Mouse (Mus musculus) heart, postnatal 4 days (tissue): ENCODE results near the gene Map6. TPM values are rescaled to one million over a fixed set of nuclear protein-coding genes. Genes with fewer than 3 reads are reported as not detected.

Experiments used
- DNase-seq: peaks from one replicate; pipeline ENCODE4 v3.0.0; 2021
- total RNA-seq, 2 experiments: library from RNA; stranded (reverse); gene quantifications; 2 replicates each; pipeline ENCODE4 v1.2.3; 2021

Map6 gene
- total RNA-seq, 2 experiments from 2014 or later: 4.6 to 4.8 TPM

DNA sequence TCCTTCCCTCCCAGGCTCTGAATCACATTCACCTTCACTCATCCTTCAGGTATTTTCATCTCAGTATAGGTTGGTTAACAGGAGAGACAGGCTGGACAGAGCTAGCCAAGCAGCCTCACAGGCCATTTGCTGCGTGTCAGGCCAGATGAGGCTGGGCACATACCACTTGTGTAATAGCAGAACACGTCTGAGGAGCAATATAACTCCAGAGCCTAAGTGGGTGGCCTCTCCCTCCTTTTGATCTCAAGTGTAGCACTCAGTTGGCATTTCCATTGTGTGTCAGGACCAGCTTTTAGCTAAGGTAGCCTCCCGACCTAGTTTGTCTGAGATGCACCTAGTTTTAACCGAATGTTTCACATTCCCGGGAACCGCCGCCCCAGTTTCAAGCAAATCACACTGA, 49.0 kb downstream of the Map6 start:
- no peak for DNase-seq

DNA sequence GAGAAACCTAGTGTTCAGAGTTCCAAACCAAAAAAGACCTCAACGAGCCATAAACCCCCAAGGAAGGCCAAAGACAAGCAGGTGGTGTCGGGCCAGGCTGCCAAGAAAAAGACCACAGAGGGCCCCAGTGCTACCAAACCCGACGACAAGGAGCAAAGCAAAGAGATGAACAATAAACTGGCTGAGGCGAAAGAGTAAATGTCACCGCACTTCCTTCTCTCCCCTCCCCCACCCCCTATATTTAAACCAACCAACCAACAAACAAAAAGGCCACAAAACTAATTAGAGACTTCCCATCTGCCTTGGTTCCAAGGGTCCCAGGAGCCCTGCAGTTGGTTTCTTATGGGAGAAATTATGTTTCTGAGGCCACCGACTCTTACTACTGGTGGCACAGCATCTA, 50.2 kb downstream of the Map6 start:
- DNase-seq: no peak

DNA sequence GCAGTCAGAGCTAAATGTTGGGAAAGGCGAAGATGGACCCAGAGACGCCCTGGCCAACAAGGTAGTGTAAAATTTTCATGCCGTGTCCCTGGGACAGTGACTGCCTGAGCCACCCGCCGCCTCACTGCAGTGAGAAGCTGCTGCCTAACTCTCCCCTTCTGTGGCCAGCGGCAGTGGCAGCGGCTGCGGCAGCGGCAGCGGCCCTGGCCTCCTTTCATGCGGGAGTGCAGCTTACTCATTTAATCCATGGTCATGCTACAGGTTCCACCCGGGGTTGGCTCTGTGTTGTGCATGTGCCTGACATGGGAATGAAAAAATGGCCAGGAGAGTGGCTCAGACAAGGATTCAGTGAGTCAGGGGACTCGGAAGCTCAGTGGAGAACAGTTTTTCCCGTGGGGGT, 53.3 kb downstream of the Map6 start:
- no peak for DNase-seq

DNA sequence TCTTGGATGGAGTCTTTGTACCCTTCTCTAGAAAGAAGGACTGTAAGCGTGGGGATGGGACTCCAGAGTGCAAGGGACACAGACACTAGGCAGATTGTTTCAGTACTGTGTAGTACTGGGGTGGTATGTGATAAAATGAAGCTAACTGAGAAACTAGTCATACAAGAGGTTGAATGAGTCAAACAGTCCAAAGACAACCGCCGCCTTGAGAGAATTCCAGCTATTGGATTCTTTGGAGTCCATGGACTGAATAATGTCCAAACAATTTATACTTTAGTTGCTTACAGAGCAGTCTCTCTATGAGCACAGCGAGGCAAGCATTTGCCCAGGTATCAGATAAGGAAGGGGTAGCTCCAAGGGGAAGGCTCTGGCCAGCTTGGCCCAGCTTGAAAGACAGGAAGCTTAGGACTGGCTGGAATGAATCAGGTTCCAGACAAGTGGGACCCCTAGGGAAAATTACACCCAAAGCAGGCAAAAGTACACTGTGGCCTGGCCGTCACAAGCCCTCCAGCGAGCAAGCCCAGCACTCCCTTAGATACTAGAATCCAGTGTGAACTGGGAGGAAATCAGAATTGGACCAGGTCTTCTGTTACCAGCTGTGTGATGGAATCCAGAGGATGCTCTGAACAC, 55.6 kb downstream of the Map6 start:
- no peak for DNase-seq

DNA sequence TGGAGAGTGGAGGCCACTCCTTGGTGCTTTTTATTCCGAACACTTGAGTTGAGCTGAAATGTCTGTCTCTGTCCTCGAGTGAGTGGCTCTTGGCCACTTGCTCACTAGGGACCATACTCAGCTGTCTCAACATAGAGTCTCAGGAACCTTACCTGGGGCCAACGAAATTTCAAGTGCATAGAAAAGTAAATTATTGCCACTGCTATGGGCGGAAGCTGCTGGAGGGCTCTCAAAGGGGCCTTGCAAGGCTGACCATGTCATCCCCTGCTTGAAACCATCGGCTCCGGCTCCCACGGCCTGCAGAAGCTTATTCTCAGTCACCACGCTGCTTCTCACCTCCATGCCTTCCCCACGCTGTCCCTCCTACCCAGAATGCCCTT, 56.1 kb downstream of the Map6 start:
- no peak for DNase-seq

DNA sequence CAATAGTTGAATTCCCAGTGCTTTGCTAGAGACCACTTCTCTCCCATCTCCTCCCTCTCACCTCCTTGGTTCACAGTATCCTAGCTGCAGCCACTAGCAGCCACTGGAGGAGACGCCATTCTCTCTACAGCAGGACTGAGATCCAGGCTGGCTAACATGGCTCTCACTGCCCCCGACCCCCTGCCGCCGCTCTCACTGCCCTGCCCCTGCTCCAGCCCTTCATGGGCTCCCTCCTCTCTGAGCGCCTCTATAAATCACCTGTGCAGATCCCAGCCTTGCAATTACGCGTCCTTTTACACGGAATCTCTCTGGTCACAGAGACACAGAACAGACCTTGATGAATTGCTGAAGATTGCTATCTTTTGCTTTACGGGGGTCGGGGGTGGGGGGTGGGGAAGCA, 57.6 kb downstream of the Map6 start:
- DNase-seq: no peak

DNA sequence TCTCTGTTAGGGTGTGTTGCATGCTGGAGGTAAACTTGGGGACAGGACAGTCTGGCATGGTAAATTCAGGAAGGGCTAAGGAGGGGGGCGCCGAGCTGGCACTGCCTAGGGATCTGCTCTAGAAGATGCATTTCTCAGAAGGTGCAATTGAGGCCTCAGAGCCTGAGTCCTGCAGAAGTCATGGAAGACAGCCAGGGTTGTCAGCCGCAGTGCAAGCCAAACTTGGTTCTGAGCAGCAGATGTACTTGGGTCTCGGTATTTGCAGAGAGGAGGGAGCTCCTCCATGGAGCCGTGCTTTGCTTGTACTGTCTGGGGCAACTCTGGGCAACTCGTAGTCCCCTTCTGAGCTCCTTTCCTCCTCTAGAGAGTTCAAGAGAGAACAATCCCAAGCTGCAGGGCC, 58.9 kb downstream of the Map6 start:
- DNase-seq: no peak

DNA sequence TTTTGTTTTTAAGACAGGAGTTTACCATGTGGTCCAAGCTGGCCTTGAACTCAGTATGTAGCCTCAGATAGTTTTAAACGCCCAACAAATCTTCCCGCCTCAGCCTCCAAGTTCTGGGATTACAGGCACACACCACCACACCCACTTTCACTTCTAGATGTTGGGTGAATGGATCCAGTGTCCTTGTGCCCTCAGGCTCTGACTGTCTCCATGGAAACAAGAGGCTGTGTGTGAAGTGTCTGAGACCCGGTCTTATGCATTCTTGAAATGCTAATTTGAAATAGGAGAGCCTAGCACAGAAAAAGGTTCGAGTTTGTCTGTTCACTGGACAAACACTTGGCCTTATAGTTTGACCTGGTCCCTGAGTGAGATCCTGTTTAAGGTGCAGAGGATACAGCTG, 61.6 kb downstream of the Map6 start:
- no peak for DNase-seq

DNA sequence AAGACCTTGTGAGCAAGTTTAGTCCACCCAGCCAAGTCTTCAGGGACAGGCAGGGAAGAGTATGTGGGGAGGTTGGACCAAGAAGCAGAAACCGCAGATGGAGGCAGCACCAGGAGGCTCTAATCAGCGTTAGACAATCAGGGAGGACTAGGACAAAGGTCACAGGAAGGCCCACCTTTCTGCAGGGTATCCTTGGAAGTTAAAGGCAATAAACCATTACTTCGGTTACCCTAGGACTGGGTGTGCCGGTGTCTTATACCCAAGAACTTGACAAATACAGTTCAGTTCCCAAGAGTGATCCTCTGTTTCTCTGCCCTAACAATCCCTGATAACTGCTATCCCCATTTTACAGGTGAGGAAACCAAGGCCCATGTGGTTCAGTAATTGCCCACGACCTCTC, 62.8 kb downstream of the Map6 start:
- no peak for DNase-seq

DNA sequence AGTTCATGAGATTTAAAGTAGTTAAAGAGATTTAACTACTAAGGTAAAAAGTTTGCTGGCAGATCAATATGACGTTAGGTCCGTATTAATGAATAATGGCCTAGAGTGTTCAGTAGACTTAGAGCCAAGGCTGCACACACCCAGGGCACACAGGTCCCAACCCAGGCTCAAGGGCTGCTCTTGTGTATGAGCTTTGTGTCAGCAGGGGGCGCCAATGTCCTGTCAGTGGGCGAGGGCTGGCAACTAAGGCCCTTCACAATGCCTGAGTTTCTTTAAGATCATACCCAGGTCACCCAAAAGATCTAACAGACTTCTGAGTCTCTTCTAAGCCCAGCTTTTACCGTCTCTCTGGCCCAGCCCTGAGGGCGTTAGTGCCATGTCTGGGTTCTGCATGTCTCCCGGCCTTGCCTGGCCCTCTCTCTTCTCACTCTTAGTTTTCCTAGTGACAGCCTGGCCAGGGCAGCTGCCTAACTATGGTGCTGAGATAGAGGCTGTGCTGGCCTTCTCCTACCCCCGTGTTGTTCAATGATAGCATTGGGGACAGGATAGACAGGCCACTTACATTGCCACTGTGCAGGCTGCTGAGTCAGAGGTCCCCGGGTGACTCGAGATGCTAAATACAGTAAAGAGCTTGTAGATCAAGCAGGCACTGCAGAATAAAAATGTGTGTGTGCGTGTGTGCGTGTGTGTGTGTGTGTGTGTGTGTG, 65.7 kb downstream of the Map6 start:
- DNase-seq: peak; percentile 94

DNA sequence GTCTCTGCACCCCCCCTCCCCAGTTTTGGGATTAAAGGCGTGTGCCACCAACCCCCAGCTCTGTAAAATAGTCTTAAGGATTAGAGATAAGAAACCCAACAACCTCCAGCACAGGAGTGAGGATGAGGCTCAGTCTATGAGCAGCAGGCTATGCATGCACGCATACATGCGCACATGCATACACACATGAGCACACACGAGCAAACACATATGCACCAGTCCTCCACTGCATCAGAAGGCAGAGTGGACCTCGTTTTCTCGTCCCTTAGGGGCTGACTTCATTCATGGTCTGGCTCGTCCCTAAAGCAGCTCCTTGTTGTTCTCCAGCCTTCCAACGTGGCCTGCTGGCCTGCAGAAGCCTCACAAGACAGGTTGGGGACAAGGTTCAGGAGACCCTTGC, 73.5 kb downstream of the Map6 start:
- no peak for DNase-seq

DNA sequence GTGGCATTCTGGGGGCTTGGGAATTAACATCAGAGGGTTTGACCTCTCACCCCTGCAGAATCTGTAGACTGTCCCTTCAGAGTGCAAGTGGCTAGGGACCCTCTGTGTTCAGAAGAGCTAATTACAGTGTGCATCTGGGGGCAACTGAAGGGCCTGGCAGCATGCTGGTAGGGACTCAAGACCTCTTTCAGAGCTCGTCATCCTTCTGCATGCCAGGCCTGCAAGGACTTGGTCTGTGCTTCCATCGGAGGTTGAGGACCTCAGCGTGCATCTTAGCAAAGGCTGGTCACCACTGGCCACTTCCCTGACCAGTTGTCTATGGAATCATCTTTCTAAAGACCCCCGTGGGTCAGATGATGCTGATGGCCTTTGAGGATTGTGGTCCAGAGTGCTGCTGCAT, 76.3 kb downstream of the Map6 start:
- no peak for DNase-seq

DNA sequence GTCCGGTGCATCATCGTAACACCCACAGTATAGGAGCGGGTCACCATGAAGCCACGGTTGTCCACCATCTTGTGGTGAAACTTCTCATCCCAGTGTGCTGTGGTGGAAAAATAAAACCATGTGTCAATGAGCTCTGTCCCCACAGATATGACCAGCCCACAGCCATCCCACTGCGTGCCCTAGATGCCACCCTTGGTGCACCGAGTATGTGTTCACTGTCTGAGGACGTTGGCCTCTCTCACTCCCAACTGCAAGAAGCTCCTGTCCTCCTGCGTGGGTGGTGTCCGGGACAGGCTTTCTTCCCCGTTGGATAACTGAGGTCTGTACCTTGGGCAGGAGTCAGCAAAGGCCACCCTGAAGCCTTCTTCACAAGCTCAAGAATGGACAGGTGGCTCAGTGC, 80.0 kb downstream of the Map6 start:
- no peak for DNase-seq

DNA sequence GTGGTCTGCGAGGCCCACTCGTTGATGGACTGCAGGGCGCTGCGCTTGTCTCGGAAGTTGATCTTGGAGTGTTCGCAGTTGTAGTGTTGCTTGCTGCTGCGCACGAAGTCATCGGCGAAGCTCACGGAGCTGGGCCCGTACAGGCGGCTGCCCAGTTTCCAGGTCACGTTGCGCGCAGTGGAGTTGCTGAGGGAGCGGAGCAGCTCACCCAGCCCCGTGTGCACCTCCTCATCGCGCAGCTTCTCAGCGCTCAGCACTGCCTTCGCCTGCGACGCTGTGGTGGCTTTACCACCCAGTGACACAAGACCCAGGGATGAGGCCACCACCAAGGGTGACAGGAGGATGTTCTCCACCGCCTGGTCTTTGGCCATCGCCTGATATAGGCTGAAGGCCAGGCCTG, 81.6 kb downstream of the Map6 start:
- DNase-seq: no peak

DNA sequence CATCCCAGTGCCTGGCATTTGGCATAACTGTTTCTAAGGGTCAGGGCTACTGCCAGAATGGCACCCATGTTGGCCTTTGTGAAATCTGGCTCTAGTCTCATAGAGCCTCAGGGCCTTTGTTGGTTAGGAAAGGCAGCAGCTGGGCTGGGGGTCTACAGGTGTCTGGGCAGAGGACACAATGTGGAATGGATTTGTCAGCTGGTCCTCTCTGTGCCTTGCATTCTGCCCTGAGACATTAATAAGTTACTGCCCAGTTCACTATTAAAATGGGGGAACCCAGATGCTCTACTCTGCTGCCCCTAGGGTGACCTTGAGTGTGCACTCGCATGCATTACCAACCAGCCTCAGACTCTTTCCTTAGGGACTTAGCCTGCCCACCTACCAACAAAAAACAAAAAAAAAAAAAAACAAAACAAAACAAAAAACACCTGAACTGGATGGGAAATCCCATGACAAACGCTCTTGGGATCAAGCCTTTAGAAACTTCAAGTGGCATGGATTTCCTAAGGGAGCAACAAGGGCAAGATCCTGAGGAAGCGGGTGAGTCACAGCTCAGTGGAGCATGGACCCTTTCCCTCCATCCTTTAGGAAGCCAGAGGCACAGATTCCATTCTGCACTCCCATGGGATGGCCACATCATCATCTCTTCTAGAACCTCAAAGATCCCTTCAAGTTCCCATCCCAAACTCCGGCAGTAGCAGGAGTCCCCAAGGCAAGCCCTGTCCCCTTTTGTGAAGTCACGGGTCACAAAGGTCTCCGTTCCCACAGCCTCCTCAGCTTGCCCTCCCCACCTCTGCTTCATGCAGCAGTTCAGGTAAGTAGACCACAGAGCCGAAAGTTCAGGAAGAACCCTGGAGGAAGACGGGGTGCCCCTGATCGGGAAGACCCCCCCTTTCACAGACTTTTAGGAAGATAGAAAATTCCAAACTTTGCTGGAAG, 82.8 kb downstream of the Map6 start:
- DNase-seq: no peak

DNA sequence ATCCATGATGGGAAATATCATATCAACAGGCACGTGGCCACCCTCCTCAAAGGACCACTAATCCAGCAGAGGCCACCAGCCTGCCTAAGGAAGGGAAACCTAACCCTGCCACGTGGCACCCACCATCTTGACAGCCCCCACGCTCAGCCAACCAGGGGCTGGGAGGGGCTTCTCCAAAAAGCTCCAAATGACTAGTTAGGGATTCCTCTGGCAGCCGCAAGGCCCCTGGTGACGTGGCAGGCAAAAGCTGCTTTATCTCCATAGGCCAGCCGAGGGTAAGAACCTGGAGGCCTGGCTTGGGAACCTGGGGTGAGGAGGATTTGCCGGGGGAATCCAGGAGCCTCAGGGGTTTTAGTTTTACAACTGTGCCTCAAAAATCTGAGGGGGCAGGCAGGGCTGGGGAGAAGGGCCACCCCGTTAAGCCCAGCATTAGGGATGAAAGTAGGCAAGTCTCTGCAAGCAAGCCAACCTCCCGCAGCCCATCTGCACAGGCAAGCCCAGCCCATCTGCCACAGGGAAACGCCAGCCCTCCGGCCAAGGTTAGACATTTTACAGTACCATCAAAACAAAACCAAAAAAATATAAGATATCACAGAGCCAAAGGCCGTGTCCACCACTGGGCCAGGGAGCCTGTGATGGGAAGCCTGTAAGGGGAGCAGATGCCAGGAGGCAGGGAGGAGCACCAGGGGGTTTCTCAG, 84.0 kb downstream of the Map6 start:
- DNase-seq: peak; percentile 70

DNA sequence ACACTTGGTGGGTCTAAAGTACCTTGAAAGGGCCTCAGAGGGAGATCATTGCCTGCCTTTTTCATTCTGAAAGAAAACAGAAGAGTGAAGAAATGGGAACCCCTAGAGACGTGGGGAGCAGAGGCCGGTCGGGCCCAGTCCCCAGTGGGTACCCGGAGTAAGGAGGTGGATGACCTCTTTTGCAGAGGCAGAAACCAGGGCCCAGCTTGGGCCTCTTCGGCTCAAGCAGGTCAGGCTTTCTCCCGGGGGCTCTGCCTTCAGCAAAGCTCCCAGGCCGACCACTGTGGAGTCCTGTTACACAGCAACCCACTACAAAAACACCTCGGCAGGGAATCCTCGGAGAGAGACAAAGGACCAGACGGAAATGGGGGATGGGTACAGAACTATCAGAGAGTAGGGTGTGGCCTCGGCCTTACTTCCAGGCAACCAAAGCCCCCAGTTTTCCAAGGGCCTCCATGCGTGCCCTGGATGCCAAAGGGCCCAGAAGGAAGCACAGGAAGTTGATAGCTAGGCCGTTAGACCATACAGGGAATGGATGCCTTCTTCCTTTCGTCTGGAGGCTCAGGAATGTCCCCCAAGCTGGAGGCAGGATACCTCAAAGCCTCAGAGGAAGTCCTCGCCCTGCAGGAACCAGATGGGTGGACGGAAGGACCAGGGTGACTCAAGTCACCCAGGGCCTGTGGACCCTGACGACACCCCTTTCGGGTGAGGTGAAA, 84.7 kb downstream of the Map6 start:
- peak; percentile 56 for DNase-seq

DNA sequence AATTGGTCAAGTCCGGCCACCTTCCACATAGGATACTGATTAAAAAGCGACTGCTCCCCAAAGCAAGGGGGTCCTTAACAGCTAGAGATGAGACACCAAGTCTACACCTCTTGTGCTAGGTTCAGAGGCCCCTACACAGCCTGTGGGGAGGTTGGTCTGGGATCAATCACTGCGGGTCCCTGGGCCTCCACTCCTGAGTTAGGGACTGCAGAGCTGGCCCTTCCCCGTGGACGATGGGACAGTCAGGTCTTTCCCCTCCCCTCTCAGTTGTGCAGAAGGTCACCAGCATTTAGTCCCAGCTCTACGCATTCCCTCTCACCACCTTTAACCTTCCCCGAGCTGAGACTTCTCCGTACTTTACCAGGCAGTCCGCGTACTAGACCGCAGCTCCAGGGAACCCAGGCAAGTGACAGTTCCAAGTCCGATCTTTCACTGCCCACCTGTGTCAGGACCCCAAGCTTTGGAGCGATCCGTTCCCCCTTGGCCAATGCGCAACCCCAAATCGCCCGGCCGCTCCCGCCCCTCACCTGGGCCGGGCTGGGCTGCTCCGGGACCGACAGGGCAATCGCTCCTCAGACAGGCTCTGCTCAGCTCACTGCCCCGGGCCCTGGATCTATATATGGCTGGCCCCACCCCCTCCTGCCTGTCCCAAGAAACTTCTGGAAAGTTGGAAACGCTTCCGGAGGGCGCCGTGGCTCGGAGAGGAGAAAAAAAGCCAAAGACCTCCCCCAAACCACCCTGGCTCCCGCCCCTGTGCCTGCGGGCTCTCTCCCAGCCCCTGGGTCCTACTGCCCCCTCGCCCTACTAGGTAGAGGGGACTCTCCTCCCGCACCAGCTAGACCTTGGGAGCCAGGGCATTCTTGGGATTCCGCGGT, 85.5 kb downstream of the Map6 start, which contains the start of gene Serpinh1:
TSS of gene Serpinh1 (minus strand) at position 714 of the 875 bp plus-strand sequence.
- DNase-seq: peak; percentile 96

DNA sequence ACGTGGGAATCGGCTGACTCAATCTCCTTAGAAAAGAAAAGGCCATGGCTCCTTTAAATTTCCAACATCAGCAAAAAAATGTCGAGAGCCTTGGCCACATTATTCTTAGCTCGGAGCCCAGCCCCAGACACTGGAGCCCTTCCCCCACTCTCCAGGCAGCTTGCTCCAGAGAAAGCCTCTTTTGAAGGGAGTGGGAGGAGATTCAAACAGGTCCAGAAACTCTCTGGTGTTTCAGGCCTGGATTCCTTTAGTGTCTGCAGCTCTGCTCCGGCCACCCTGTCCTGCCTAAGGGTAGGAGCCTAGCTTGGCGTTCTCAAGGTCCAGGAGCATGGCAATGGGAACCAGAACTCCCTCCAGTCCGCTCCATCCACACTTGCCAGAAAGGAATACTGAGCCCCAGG, 88.5 kb downstream of the Map6 start:
- DNase-seq: peak; percentile 90

DNA sequence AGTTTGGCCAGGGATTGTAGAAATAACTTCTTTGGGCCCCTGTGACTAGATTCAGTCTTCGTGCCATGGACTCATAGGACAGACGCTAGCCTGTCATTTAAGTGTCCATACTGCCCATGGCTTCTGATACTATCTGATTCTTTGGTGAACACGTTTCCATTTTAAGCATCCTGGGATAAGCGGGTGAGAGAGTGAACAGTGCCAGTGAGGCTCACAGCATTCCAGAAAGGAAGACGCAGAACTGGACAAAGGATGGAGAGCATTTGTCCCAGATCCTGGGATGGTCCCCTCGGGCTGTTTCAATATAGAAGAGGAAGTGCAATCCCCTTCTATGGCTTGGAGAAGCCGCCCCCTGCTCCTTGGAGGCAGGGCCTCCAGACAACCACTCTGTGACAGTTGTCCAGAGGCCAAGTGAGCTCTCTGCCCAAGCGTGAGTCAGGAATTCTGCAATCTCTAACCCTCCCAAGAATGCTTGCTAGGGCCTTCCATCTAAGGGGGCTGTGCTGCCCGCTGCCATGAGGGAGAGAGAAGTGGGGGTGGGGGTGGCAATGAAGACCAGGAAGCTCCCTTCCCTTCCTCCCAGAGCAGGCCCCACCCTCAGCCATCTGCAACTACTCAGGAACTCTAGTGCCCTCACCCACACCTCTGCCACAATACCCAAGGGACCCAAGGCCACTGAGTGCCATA, 89.1 kb downstream of the Map6 start:
- peak; percentile 84 for DNase-seq
